In the genomic region with DNA sequence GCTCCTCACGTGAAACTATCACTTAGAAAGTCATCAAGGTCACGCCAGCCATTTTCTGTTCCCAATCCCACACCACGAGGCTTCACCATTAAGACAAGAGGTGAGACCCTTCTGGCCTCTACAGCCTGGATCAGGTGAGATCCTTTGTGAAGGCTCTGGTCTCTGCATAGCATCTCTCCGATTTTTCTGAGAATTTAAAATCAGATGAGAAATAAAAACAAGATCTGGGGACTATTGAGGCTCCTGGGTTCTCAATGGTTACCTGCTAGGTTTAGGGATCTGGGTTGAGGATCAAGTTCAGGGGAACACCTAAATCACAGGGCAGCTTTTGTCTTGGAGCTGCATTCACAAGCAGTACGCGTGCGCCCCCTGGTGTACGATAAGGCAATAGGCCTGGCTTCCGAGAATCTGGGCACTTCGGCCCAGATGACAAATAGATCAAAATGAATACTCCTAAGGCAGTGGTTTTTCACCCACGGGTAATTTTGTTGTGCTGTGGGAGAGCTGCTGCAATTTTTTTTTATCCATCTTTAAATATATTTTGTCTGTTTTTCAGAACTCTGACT, we compare ENCODE assay signal across 9 mouse cellular contexts. TPM values are rescaled to one million over a fixed set of nuclear protein-coding genes. Genes with fewer than 3 reads are reported as not detected.
A peak's percentile ranks its signal among the peaks of the same experiment; 100 is the strongest.
DNase-seq lines count a peak whose midpoint lies in the region; ATAC-seq and TF ChIP-seq lines count a peak whose summit lies in the region.
"Had no signal": no experiment of that assay in that cellular context is flagged by ENCODE, and none has a peak within 500 bp of the region (broad histone marks: within the 10 kb centered on the region; RNA-seq: fewer than 3 reads in every experiment).

No protein-coding gene starts in this region.

- peak; percentile 92 for DNase-seq in hindbrain, embryonic 14.5 days (ENCODE audit: low spot score)
- peak; percentile 91 for DNase-seq in adrenal gland, postnatal 10 days
- DNase-seq in embryo, embryonic 11.5 days (ENCODE audit: low read depth, low spot score), result peak; percentile 73
- DNase-seq in hindbrain, postnatal 0 days (ENCODE audit: low spot score), result peak; percentile 94
- peak; percentile 83 for DNase-seq in left cerebral cortex, postnatal 4 days
- DNase-seq in ovary, postnatal 10 days (ENCODE audit: low spot score), result peak; percentile 71
- peak; percentile 87 for DNase-seq in thymus, adult 2 months

- H3K4me1 ChIP-seq in hindbrain, embryonic 14.5 days (replicated peaks; ENCODE audit: control insufficient read depth, insufficient read depth, low read length), result peaks cover 28% of the 10 kb centered on the region
- H3K4me1 ChIP-seq in hindbrain, embryonic 16.5 days (ENCODE audit: control insufficient read depth, insufficient read depth, low read depth, low read length), result peaks cover 17% of the 10 kb centered on the region
- H3K4me1 ChIP-seq in hindbrain, postnatal 0 days (ENCODE audit: insufficient read depth, low read length), result peaks cover 13% of the 10 kb centered on the region
- H3K4me1 ChIP-seq in thymus, adult 2 months (replicated peaks; ENCODE audit: control insufficient read depth, insufficient read depth, low read length), result peaks cover 42% of the 10 kb centered on the region

- H3K9ac ChIP-seq in hindbrain, embryonic 14.5 days, result no peak overlapping the region
- no peak overlapping the region for H3K9ac ChIP-seq in hindbrain, embryonic 16.5 days (ENCODE audit: low read depth, low read length)
- H3K9ac ChIP-seq in hindbrain, postnatal 0 days (replicated peaks; ENCODE audit: low read length), result no peak overlapping the region
- H3K9ac ChIP-seq: embryonic facial prominence, embryonic 15.5 days had no signal

- intact Hi-C loops in left cerebral cortex, postnatal 4 days (cut with DNase I), result loop anchor here (5.0 kb wide), 2 partner anchors 76 to 206 kb away; no protein-coding TSS in a partner anchor

- no peak overlapping the region for H3K4me2 ChIP-seq in hindbrain, embryonic 14.5 days (replicated peaks)
- no peak overlapping the region for H3K4me2 ChIP-seq in hindbrain, embryonic 16.5 days (ENCODE audit: low read length)
- no peak overlapping the region for H3K4me2 ChIP-seq in hindbrain, postnatal 0 days (ENCODE audit: low read depth, low read length)
- H3K4me2 ChIP-seq: embryonic facial prominence, embryonic 15.5 days had no signal

- no peak for TF ChIP-seq POLR2A in thymus, adult 2 months (IDR thresholded peaks at IDR 0.05; ENCODE audit: control insufficient read depth, extremely low read depth, insufficient read depth, low read length, poor library complexity)

- H3K36me3 ChIP-seq in hindbrain, embryonic 14.5 days (replicated peaks; ENCODE audit: control insufficient read depth, insufficient read depth), result no peaks in the 10 kb centered on the region
- H3K36me3 ChIP-seq in hindbrain, embryonic 16.5 days (ENCODE audit: control insufficient read depth, insufficient read depth, low read length), result no peaks in the 10 kb centered on the region
- no peaks in the 10 kb centered on the region for H3K36me3 ChIP-seq in hindbrain, postnatal 0 days (ENCODE audit: insufficient read depth, low read length)
- H3K36me3 ChIP-seq in thymus, adult 2 months (ENCODE audit: control insufficient read depth, insufficient read depth, low read length), result no peaks in the 10 kb centered on the region
- H3K36me3 ChIP-seq: embryonic facial prominence, embryonic 15.5 days had no signal

- H3K27me3 ChIP-seq in hindbrain, embryonic 14.5 days (ENCODE audit: control insufficient read depth, insufficient read depth, low read length), result no peaks in the 10 kb centered on the region
- H3K27me3 ChIP-seq in hindbrain, embryonic 16.5 days (replicated peaks; ENCODE audit: control insufficient read depth, insufficient read depth, low read length), result no peaks in the 10 kb centered on the region
- no peaks in the 10 kb centered on the region for H3K27me3 ChIP-seq in hindbrain, postnatal 0 days (ENCODE audit: insufficient read depth, low read length)
- no peaks in the 10 kb centered on the region for H3K27me3 ChIP-seq in thymus, adult 2 months (ENCODE audit: control insufficient read depth, insufficient read depth, low read length)
- H3K27me3 ChIP-seq: embryonic facial prominence, embryonic 15.5 days had no signal

- H3K9me3 ChIP-seq in hindbrain, embryonic 14.5 days (ENCODE audit: control insufficient read depth, low read length), result no peaks in the 10 kb centered on the region
- H3K9me3 ChIP-seq in hindbrain, embryonic 16.5 days (ENCODE audit: control insufficient read depth, low read length), result no peaks in the 10 kb centered on the region
- no peaks in the 10 kb centered on the region for H3K9me3 ChIP-seq in hindbrain, postnatal 0 days (ENCODE audit: low read length)
- H3K9me3 ChIP-seq: embryonic facial prominence, embryonic 15.5 days had no signal

- no peak for ATAC-seq in hindbrain, embryonic 14.5 days (ENCODE audit: low FRiP score)
- no peak for ATAC-seq in hindbrain, embryonic 16.5 days
- no peak for ATAC-seq in hindbrain, postnatal 0 days

- TF ChIP-seq CTCF in hindbrain, postnatal 0 days (IDR thresholded peaks at IDR 0.05; ENCODE audit: low read depth), result peak; percentile 98
- peak; percentile 87 for TF ChIP-seq CTCF in thymus, adult 2 months (IDR thresholded peaks at IDR 0.05; ENCODE audit: borderline replicate concordance, control insufficient read depth, extremely low read depth, insufficient read depth, low read length, poor library complexity)

- H3K4me3 ChIP-seq in hindbrain, embryonic 14.5 days (replicated peaks; ENCODE audit: low read length), result no peak overlapping the region
- no peak overlapping the region for H3K4me3 ChIP-seq in hindbrain, embryonic 16.5 days (ENCODE audit: low read length)
- H3K4me3 ChIP-seq in hindbrain, postnatal 0 days (ENCODE audit: low read length), result no peak overlapping the region
- H3K4me3 ChIP-seq in thymus, adult 2 months (ENCODE audit: control insufficient read depth, insufficient read depth, low read length), result no peak overlapping the region
- H3K4me3 ChIP-seq: embryonic facial prominence, embryonic 15.5 days had no signal

- WGBS in hindbrain, embryonic 14.5 days, result 12% methylated on average over 11 of the region's 11 CpGs
- WGBS in hindbrain, embryonic 16.5 days, result 10% methylated on average over 11 of the region's 11 CpGs
- WGBS in hindbrain, postnatal 0 days, result 10% methylated on average over 11 of the region's 11 CpGs
- 15% methylated on average over 11 of the region's 11 CpGs for WGBS in thymus, adult 2 months

- H3K27ac ChIP-seq in hindbrain, embryonic 14.5 days, result no peak overlapping the region
- H3K27ac ChIP-seq in hindbrain, embryonic 16.5 days (ENCODE audit: low read depth, low read length), result no peak overlapping the region
- no peak overlapping the region for H3K27ac ChIP-seq in hindbrain, postnatal 0 days
- no peak overlapping the region for H3K27ac ChIP-seq in thymus, adult 2 months (ENCODE audit: control insufficient read depth, insufficient read depth, low read length)
- H3K27ac ChIP-seq: embryonic facial prominence, embryonic 15.5 days had no signal

RNA-seq across cellular contexts. Expression of a gene that starts 1.6 kb away (rescaled TPM):
- 67.1 and 68.2 TPM in 2 replicates for polyA plus RNA-seq in hindbrain, embryonic 14.5 days (2014; fragmentation: Nextera tagmentation; extraction: Ambion mirVana)
- polyA plus RNA-seq in hindbrain, embryonic 16.5 days (2015; fragmentation: Nextera tagmentation; extraction: Ambion mirVana), result 71.7 and 88.1 TPM in 2 replicates
- total RNA-seq in adrenal gland, postnatal 10 days (2021), result 10 to 100 TPM; 66.0 to 69.3 TPM
- total RNA-seq in hindbrain, postnatal 0 days (2014; rRNA removed), result 178 and 196 TPM in 2 replicates
- polyA plus RNA-seq in hindbrain, postnatal 0 days (2015; fragmentation: Nextera tagmentation; extraction: Ambion mirVana), result 39.2 and 44.4 TPM in 2 replicates
- 100 to 1,000 TPM; 229 to 232 TPM for total RNA-seq in left cerebral cortex, postnatal 4 days (2021)
- polyA plus RNA-seq in thymus, adult 2 months (2012; rRNA removed), result 165 and 202 TPM in 2 replicates
